Mouse (Mus musculus) heart, adult 8-10 months (tissue): ENCODE measurements around the gene Sept4. TPM values are rescaled to one million over a fixed set of nuclear protein-coding genes. Genes with fewer than 3 reads are reported as not detected.

Experiments used
- DNase-seq: peaks from one replicate; pipeline ENCODE4 v3.0.0; 2022; ENCODE audit warnings: low spot score
- total RNA-seq, 4 experiments: library from RNA; stranded (reverse); gene quantifications; 2 replicates each; pipeline ENCODE4 v1.2.4; 2022

The Sept4 gene
- 10 to 100 TPM; 36.5 to 54.5 (median 37.7) TPM for total RNA-seq

DNA sequence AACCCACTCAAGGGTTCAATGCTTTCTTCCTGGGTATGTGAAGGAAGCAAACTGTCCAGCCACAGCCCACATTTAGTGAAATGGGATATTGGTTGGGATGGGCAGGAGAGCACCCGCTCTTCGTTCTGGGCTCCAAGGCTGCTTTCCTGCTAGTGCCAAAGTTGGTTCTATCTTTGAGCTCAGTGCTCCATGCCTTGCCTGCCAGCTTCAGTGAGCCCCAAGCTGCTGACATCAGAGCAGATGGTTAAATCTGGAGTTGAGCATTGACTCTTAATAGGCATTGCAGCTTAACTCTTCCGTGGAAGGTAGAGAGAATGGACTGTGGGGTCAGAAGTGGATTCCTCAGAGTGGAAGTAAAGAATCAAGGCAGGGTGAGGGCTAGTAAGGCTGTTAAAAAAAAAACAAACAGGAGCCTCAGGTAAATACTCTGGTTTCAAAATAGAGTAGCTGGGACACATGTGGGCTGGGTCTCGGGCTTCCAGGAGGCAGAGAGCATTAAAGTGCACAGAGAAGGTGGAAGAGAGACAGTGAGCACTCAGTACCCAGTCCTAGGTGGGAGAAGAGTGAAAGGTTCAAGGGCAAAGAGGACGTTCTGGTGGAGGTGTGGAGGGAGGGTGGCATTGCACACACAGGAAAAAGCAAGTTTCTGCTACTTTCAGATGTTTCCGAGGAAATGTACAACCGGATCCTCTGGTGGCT lies at the start of gene Sept4:
Sept4 (plus strand) TSS at position 649 of the 699 bp plus-strand sequence.
- DNase-seq = no peak

DNA sequence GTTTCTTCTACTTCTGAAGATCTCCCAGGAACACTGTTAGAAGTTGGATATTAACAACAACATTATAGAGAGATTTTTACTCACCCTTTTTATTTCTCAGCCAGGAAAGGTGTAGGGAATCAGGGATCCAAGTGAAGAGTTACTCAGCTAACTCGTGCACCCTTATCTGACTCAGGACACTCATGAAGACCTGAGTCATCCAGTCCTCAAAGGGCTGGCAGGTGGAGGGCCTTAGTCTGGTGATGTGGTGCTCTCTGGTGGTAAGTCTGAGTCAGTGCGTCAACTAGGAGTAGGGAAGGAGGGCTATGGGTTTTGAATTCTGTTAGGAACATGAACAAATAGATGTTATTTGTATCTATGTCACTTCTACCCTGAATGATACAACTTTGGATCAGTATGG lies 49.4 kb upstream of the Sept4 start:
- DNase-seq = peak; percentile 11

DNA sequence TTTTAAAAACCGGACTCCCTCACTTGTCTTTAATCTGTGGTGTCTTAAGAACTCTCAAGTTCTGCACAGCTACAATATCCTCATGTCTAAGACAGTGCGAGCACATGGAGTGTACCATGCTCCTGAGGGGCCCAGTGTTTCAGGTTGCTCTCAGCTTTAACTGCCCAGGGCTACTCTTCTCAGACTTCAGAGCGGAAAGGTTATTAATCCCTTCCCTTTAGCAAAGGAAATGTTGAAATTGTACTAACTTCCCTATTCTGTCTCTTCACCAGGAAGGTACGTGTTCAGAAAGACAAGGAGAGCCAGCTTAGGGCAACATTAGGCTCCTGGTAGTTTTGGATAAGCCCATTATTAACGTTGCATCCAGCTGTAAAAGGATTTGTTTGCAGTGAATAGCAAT lies 45.2 kb upstream of the Sept4 start:
- no peak for DNase-seq

DNA sequence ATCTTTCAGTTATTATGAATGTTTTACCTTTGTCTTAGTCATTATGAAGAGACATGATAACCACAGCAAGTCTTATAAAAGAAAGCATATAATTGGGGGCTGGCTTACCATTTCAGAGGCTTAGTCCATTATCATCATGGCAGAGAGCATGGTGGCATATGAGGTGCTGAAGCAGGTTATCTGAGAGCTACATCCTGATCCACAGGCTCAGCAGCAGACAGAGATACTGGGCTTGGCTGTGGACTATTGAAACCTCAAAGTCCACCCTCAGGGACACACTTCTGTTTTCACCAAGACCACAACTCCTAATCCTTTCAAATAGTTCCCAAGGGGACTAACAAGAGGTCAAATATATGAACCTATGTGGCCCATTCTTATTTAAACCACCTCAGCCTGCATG lies 44.7 kb upstream of the Sept4 start:
- no peak for DNase-seq

DNA sequence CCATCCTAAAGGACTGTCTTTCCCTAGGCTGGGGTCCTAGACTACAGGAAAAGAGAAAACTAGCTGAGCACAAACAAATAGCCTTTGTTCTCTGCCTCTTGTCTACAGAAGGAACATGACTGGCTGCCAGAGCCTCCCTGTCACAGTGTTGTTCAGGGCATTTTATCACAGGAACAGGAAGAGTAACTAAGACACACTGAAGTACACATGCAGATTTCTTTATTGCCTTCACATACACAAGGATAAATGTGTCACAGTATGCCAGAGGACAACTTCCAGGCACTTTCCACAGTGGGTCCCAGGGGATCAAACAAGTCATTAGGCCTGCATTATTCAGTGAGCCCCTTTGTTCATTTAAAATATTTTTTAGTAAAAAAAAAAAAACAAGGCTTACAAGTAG lies 43.9 kb upstream of the Sept4 start:
- DNase-seq = no peak

DNA sequence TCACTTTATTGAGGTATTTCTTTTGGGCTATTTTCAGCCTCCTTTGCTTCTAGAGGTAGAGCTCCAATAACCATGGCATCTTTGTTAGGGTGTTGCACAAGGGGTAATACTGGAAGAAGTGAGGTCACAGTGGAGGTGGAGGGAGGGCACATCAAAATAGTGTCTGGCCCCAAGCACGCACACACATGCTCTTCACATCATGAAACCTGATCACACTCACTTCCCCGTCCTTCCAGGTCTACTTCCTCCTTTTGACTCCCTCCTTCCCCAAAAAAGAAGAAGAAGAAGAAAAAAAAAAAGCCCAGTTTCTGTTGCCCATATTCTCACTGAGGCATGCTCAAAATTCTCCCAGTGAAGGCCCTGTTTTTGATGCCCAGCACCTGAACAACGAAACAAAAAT lies 41.3 kb upstream of the Sept4 start:
- DNase-seq = no peak

DNA sequence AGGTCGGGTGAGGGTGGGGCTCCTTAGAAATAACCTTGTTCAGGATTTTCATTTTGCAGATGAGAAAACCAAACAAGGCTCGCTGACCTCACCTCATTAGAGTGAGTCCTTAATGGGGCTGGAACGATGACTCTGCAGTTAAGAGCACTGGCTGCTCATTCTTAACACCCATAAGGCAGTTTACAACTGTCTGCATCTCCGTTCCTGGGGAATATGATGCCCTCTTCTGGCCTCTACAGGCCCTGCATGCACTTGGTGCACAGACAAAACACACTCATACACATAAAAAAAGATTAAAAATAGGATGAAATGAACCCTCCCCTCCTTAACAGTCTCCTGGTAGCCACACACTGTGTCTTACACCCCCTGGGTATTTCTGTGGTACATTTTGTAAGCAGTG lies 40.7 kb upstream of the Sept4 start:
- DNase-seq = no peak

DNA sequence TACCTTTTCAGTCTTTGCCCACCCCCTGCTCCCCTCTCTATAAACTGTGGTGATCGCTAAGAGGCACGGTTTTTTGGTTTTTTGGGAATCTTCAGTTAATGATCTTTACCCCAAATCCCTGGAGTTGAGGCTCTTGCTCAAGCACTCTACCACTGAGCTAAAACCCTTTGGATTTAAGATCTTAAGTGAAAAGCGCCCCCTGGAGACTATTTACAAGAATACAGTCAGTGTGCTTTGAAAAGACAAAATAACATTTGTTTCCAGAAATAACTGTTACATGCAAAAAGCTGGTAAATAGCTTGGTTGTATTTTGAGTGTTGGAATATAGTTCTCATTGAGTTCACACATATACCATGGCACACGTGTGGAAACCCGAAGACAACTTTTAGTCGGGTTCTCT lies 37.0 kb upstream of the Sept4 start:
- no peak for DNase-seq

DNA sequence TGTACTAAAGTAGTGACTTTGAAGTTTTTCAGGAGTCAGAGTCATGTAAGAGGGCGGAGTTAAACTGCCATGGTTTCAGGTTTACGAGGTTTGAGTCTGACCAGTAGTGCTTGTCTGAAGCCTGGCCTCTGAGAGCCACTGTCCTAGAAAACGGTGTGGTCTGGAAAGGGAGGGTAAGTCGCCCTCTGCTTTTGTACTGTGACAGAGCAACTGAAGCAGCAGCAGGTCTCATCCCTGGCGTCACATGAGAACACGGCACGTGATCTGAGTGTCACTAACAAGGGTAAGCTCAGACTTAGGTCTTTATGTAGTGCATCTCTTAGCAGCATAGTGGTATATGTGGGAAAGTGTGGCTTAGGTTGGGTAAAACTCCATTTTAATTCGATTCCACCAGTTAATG lies 26.4 kb upstream of the Sept4 start:
- no peak for DNase-seq

DNA sequence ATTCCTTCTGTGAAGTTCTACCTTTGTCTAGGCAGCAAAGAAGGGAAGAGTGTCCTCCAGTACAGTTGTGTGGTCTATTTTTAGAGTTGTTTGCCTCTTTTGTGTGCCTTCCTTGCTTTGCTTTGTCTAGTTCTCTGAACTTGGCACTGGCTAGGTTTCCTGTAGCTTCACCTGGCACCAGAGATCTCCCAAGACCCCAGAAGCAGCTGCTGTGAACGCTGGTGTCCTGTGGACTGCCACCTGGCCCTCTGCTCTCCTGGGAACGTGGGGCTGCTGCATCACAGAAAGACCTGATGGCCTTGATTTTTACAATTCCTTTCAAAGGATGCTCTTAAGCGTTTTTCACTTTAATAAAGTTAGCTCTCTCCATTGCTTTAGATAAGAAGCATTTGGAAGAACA lies 25.8 kb upstream of the Sept4 start:
- no peak for DNase-seq

DNA sequence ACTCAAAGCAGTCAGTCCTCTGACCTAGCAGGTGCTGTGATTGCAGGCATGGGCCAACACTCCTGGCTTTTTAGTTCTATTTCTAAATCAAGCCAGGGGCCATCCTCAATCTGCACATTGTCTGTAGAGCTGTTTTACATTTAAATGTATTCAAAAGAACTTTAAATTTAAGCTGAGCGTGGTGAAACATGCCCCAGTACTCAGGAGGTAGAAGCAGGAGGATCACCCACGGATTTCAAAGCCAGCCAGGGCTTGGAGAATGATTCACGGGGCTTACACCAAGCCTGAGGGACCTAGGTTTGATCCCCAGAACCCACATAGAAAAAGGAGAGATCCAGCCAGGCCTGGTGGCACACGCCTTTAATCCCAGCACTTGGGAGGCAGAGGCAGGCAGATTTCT lies 15.4 kb upstream of the Sept4 start:
- DNase-seq = no peak

DNA sequence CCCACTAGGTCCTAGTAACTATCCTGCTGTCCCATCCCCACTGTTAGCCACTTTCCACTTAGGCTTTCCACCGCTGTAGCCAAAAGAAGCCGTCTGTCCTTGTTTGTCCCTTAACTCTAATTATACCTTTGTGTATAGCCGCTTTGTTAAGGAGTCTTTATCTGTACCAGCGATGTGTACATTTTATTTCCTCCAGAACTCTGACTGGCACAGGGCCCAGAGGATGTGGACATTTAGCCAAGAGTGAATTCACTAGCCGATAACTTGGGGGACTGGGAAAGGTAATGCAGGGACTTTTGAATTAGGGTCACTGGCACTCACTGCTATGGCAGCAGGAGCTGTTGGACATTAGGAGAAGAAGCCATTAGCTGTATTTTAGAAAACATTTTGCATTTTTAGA lies 14.3 kb upstream of the Sept4 start:
- DNase-seq = no peak

DNA sequence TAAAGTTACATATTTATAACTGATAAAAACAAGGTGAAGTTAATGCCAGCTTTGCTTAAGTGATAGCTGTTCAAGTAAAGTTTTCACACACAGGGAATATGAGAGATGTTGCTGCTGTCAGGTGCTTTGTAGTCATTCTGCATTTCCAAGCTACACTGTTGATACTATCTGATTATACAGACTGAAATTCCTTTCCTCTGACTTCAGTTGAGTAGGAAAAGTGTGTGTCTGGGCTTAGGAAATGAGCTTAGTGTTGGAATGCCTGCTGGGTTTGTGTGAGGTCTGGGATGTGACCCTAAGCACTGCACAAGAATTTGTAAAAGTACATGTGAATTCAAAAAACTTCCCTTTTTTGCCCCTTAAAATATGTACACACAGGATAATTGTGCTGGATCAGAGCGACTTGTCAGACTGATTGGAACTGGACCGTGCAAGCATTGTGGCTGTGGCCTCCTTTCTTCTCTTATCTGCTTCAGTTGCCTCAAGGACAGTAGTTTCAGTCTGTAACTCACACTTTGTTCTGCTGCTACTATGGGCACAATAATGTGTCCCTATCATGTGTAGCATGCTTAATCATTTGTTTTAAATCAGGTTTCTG lies 13.5 kb upstream of the Sept4 start:
- DNase-seq = no peak

DNA sequence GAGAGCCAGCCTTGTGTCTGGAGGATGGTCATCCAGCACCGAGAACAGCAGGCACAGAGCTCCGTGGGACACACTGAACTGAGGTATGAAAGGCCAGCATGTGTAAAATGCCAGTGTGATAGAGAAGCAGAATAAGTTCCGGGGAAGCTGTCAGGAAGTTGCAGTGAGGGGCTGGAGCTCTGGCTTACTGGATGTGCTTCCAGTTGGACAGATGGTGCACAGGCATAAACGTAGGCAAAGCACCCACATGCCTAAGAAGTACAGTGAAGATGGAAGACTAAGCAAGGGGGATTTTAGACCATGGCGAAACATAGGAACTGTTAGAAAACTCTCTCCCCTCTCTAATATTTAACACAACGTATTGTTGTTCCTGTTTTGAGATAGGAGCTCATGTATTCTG lies 7.5 kb upstream of the Sept4 start:
- no peak for DNase-seq

DNA sequence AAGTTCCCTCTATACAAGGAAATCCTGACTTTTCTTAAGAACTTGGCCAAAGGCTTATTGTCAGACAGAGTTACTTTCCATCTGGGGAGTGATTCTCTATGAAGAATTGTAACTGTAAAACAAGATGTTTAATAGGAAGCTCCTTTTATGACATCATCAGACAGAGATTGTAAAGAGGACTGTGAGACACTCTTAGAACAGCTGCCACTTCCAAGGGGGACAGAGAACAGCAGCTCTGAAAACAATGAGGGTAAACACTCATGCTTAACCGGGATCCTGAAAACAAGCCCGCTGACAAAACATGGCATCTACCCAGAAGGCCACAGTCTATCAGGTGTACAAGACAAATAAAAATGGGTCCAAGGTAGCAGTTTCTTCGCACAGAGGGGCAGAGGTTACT lies 2.2 kb upstream of the Sept4 start, which contains the start of gene Gm11492:
Gm11492 (plus strand) TSS at position 153 of the 400 bp plus-strand sequence.
- peak; percentile 57 for DNase-seq

DNA sequence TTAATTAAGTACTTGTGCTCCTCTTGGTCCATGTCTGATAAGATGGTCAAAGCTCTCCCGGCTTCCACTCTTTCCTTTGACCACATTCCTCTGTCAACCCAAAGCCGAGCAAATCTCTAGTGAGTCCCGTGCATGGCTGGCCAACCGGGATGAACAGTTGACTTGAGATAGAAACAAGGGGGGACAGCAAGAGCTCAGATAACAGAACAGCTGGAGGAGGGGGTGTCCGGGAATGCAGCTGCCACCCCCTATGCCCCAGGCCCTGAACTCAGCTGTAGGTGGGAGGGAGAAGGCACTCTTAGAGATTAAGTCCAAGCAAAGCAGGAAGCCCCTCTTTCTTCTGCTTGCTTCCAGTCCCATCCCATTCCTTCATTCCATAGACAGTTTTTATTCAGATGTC lies 2.0 kb downstream of the Sept4 start:
- DNase-seq = no peak

DNA sequence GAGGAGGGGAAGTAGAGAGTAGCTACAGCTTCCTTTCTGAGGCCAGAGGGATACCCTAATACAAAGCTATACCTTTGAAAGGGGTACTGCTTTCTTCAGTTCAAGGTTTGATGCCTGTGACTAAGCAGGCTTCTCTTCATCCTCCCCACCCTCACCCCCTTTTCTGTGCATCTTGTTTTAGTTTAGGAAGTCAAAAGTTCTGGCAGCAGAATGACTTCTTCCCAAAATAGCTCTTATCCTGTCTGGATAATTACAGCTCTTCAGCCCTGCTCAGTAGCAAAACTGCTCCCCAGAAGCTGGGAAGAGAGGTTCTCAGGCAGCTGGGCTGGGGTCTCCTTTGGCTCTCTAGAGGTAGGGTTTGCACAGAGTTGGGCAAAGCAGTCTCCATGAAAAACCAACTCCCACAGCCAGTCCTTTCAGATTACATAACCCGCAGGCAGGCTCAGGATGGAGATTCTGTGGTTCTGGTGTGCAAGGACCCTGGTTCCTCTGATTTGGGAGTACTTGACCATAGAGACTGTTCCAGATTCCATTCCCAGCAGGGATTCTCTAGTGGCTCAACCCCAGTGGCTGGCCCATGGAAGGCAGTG lies 2.8 kb downstream of the Sept4 start:
- DNase-seq = peak; percentile 50

DNA sequence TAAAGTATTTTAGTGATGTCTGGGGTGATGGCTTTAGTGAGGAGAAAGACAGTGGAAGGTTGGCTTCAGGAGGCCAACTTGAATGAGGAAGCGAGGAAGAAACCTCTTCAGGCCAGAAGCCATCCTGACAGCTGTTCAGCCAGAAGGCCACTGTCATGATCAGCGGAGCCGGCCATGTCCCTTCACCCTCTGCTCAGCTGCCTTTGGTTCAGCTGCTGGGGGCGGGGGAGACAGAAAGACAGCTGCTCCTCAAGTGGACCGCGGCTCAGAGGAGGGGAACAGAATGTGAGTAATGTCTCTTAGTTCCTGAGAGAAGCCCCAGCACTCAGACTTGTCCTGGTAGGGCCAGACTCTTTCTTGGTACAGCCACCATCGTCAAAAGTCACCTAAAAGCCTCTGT lies 5.0 kb downstream of the Sept4 start:
- no peak for DNase-seq

DNA sequence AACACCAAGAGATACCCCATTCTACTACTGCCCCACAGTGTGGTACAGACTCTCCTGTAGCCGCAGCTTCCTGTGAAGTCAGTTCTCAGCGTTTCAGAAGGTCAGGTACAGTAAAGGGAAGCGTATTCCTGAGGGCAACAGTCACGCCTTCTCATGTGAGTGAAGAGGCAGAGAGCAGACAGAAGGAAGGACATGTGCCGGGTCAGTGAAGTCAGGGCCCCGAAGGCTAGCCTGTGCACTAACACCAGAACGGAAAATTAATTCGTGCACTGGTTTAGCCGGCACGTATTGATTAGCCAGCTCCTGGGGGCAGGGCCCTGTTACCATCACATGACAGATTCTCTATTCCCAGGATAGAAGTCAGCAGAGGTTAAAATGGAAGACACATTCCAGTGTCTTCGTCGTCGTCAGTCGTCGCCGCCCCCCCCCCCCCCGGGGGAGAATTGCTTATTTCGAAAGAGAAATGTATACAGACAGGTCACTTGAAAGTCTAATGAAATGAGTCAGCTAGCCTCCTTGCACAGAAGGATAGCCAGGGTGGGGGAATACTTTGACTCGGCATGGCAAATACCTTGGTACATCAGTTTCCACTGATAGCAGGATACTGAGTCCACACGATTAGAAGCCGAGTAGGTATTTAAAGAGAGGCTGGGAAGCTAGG lies 5.9 kb downstream of the Sept4 start:
- no peak for DNase-seq

DNA sequence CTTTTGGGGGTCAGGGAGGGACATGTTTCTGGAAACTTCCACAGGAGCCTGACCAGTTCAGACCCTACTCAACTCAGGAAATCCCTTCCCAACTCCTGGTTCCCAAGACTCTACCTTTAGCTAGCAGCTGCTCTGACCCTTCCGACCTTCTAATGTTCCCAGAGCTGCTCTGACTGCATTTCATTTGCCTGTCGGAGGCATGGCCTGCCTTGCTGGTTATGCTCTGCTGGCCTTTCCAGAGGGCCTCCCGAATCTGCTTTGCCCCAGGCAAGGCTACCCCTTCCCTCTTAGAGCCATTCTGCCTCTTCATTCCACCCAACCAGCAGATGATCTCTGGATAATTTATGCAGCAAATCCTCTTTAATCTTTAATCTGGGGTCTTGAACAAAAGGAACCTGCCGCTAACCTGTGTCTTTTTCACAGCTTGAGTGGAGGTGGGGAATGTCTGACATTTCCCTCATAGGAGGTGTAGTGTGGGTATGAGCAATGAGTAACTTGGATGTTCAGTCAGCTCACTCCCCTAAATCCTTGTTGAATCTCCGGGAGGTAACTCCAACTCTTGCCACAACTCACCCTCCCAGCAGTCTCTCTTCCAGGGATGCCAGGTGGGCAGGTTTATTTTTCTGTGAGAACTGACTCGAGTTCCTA lies 9.0 kb downstream of the Sept4 start:
- DNase-seq = no peak

DNA sequence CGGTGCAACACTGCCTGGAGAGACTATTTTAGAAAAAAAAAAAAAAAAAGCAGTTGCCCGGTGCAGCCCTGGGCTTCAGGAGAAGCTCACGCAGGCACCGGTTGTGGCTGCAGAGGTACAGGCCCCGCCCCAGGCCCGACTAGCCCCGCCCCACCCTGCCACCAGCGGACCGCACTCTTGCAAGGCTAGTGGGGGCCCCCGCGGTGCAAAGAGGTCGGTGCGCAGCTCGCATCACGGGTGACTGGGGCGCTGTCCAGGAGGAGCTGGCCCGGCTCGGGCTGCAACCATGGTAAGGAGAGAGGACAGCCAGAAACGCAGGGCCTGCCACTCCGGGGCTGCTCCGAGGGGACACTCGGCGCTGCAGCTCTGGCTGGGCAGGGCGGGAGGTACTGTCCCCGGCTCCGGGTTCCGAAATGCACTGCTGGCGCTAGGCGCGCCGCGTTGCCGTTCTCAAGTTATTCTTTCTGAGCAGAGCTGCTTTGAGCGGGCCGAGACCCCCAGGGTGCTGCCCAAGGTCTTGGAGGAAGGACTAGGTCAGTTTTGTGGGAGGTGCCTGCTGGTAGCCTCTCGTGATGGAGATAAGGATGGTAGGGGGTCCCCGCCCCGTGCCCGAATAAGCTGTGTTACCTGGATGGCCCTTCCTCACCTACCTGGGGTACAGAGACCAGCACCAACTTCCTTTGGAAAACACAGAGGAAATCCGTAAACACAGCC lies 9.7 kb downstream of the Sept4 start:
- DNase-seq = peak; percentile 68
